Mouse (Mus musculus) small intestine, adult 2 months (tissue): Measurements from ENCODE around the gene Cblb. TPM values are rescaled to one million over a fixed set of nuclear protein-coding genes. Genes with fewer than 3 reads are reported as not detected.

Source experiments
- H3K27ac ChIP-seq: fragments of 200-500 bp; 2 replicates; pipeline ENCODE4 v1.5.1; 2012; ENCODE audit warnings: low read depth, low read length, control low read depth, inconsistent platforms; ENCODE audit not compliant: insufficient read depth
- H3K27me3 ChIP-seq: fragments of 200-500 bp; 2 replicates; pipeline ENCODE4 v1.6.1; 2012; ENCODE audit warnings: mild to moderate bottlenecking, moderate library complexity, low read length, inconsistent platforms; ENCODE audit not compliant: control insufficient read depth, insufficient read depth
- H3K36me3 ChIP-seq: fragments of 200-500 bp; 2 replicates; pipeline ENCODE4 v1.6.1; 2012; ENCODE audit warnings: mild to moderate bottlenecking, low read length, control low read depth, inconsistent platforms; ENCODE audit not compliant: control insufficient read depth, insufficient read depth
- H3K4me1 ChIP-seq: fragments of 200-500 bp; 2 replicates; pipeline ENCODE4 v1.6.1; 2012; ENCODE audit warnings: low read length, inconsistent platforms, mixed read lengths; ENCODE audit not compliant: control insufficient read depth, insufficient read depth, insufficient read length
- H3K4me3 ChIP-seq: fragments of 200-500 bp; 2 replicates; pipeline ENCODE4 v1.5.1; 2012; ENCODE audit warnings: low read depth, mild to moderate bottlenecking, control low read depth, inconsistent platforms, low read length, moderate library complexity
- CTCF ChIP-seq: fragments of 200-500 bp; IDR thresholded peaks from 2 replicates; pipeline ENCODE4 v1.5.1; 2012; ENCODE audit warnings: low read depth, mild to moderate bottlenecking, control low read depth, inconsistent platforms, low read length, moderate library complexity, mixed read lengths; ENCODE audit not compliant: insufficient replicate concordance, insufficient read length; ENCODE audit errors: extremely low read depth
- POLR2A ChIP-seq: fragments of 200-500 bp; IDR thresholded peaks from 2 replicates; pipeline ENCODE4 v1.6.1; 2012; ENCODE audit warnings: low read depth, mild to moderate bottlenecking, control low read depth, inconsistent platforms, low read length, moderate library complexity
- WGBS: fragments of 180-500 bp; shearing (Covaris S2); methylation state at CpG from one replicate; pipeline ENCODE4 v1.1.7; 2018; 5-methylcytosine and 5-hydroxymethylcytosine counted together
- polyA plus RNA-seq: library from polyadenylated mRNA; depleted of rRNA; stranded (reverse); fragments of >200 nt; gene quantifications from 2 replicates; pipeline ENCODE4 v1.2.3, GENCODE M21; 2012

Cblb gene
- polyA plus RNA-seq, 1 experiment, result 4.7 TPM

DNA sequence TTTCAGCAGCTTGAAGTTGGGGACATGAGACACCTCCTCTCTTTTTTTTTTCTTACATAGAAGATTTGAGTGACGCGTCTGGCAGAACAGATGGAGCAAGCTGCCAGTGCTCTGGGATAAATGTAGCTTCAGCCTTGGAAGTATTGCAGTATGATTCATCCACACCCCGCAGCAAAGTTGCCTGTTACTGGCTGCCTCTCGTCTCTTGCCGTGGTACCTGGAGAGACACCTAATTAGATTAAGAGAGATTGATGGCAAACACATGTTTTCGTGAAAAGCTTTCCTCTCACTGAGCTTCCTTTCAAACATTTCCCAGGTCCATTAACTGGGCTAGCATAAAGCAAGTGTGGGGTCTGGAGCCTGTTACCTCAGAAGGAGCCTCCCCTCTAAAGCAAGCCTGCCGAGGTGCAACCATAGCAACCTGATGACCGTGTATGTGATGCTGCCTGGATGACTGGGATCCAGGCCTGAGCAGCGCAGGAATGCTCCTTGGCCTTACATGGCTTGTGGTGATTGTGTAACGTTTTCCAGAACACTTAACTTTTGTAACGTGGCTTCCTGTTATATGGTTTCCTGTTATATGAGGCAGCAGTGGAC, 103.7 kb downstream of the Cblb start:
- TF ChIP-seq CTCF, result no peak

DNA sequence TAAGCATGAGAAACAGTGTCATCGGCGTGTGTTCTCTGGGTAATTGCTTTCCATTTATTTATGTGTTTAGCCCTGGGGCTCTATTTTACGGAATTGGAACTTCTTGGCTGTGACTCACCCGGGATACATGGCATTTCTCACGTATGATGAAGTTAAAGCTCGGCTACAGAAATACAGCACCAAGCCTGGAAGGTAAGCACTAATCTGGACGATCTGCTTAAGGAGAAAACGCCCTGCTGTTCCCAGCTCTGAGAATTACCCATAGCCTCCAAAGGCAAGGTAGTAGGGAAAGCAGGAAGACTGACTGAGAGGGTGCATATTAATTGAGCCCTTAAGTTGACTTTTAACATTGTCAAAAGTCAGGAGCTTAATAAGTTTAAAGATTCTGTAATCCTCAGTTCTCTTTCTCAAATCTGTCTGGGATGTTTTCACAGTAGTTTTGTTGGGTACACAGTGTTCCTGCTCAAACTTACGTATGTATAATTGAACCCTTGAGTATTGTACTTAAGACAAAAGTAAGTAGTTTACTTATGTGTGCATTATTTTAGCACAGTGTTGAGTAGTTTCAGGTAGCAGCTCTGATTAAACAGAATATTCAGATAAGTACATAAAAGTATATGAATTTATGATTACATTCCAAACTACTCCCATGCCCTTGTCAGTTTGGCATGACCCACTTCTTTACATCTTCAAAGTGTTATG, 104.8 kb downstream of the Cblb start:
- Histone ChIP-seq H3K4me3 (no peak overlapping the region), H3K4me1 (0 out of 2 replicates have a peak, but pooled peaks cover 2% of the 10 kb centered on the region), H3K27me3 (no peaks in the 10 kb centered on the region), H3K27ac (no peak overlapping the region), H3K36me3 (peaks cover 6% of the 10 kb centered on the region)
- 87% methylated on average over 9 of the region's 9 CpGs for WGBS
- TF ChIP-seq CTCF (no peak), POLR2A (no peak)

More for the DNA sequence above, 103.7 kb downstream of the Cblb start:
- Histone ChIP-seq H3K36me3 (peaks cover 6% of the 10 kb centered on the region), H3K27me3 (no peaks in the 10 kb centered on the region), H3K4me3 (no peak overlapping the region), H3K27ac (no peak overlapping the region), H3K4me1 (peaks cover 2% of the 10 kb centered on the region; the same call in 1 of the 2 replicates)
- WGBS, result 79% methylated on average over 11 of the region's 11 CpGs

DNA sequence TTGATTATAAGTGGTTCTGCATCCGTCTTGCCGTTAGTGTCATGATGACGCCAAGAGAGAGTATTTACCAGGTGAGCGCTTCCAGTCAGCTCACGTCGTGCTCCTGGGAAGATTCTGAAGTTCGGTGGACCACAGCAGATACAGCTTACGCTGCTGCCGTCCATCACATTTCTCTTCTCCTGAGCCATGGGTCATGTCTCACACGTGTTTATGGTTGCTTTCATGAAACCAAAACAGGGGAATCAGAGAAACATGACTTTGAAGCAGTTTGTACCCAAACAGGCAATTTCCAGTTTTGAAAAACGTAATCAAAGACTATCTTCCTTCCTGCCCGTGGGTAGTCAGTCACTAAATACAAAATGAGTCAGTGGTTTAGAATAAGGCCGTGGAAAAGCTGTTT, 112.1 kb downstream of the Cblb start:
- Histone ChIP-seq H3K4me3 (no peak overlapping the region), H3K27ac (no peak overlapping the region), H3K27me3 (no peaks in the 10 kb centered on the region), H3K4me1 (no peaks in the 10 kb centered on the region), H3K36me3 (peaks cover 12% of the 10 kb centered on the region)
- no peak for TF ChIP-seq CTCF
- TF ChIP-seq POLR2A, result no peak
- WGBS, result 93% methylated on average over 13 of the region's 13 CpGs

DNA sequence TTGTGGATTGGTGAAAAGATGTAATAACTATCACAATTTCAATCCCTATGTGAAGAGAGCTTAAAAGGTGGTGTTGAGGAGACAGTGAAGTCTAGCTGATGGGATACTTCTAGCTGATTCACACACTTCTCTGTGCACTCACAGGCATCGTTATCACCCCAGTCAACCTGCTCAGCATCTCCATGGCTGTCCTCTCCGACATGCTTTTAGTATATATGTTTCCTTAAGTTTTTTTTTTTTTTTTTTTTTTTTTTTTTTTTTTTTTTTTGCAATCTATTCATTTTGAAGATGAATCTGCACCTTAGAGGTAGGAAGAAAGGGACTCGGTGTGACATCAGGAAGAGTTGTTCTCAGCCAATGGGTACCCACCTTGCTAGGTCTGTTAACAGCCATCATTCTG, 112.8 kb downstream of the Cblb start:
- Histone ChIP-seq H3K27me3 (no peaks in the 10 kb centered on the region), H3K27ac (no peak overlapping the region), H3K4me3 (no peak overlapping the region), H3K4me1 (no peaks in the 10 kb centered on the region), H3K36me3 (peaks cover 12% of the 10 kb centered on the region)
- no peak for TF ChIP-seq CTCF
- no peak for TF ChIP-seq POLR2A
- WGBS, result 98% methylated on average over 3 of the region's 3 CpGs

GRCm38 (mm10) chr16:52144792-52145191, 113.8 kb downstream of the Cblb start:
- TF ChIP-seq CTCF (no peak), POLR2A (no peak)
- no peak overlapping the region for H3K4me3 ChIP-seq
- 89% methylated on average over 5 of the region's 5 CpGs for WGBS

GRCm38 (mm10) chr16:52145552-52145951, 114.5 kb downstream of the Cblb start:
- Histone ChIP-seq H3K36me3 (peaks cover 12% of the 10 kb centered on the region), H3K27me3 (no peaks in the 10 kb centered on the region), H3K4me1 (no peaks in the 10 kb centered on the region), H3K27ac (no peak overlapping the region), H3K4me3 (no peak overlapping the region)
- TF ChIP-seq POLR2A (no peak), CTCF (no peak)
- 87% methylated on average over 4 of the region's 4 CpGs for WGBS

More at GRCm38 (mm10) chr16:52144792-52145191, 113.8 kb downstream of the Cblb start:
- no peak overlapping the region for H3K27ac ChIP-seq
- no peaks in the 10 kb centered on the region for H3K4me1 ChIP-seq
- H3K36me3 ChIP-seq, result peaks cover 12% of the 10 kb centered on the region
- H3K27me3 ChIP-seq, result no peaks in the 10 kb centered on the region

DNA sequence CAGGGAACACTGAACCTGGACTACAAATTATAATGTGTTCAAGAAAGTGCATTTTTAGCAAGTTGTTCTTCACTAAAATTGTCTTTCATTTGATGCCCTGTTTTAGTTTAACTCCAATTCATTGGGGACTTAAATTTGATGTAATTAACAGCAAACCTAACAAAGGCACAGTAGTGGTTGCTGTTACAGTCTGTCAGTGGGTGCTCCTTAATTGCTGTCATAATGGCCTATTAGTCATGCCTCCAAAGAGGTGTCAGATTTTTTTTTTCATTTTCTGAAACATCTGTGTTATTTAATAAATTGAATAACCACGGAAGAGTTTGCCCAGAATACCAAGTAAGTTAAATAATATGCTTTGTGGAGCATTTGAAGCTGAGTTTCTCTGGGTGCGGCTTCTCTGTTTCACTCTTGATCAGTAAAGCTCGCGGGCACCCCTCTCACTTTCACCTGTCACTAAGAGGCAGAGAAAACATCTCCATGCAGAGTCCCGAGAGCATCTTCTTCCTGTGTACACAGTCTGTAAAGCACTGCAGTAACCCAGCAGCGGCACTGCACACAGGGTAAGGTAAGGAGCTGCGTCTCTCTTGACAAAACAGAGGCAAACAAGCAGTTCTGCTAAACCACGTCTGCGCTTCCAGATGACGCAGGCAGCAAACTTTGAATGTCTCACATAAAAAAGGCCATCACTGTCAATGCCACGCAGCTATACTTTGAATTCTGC, 116.1 kb downstream of the Cblb start:
- H3K4me1 ChIP-seq, result no peaks in the 10 kb centered on the region
- no peak overlapping the region for H3K4me3 ChIP-seq
- H3K27me3 ChIP-seq, result no peaks in the 10 kb centered on the region
- no peak overlapping the region for H3K27ac ChIP-seq
- WGBS, result 87% methylated on average over 11 of the region's 11 CpGs
- peaks cover 12% of the 10 kb centered on the region for H3K36me3 ChIP-seq
- TF ChIP-seq CTCF (no peak), POLR2A (no peak)
